Mouse (Mus musculus): ENCODE results near the gene Gxylt1. TPM values are rescaled to one million over a fixed set of nuclear protein-coding genes. Genes with fewer than 3 reads are reported as not detected.
A peak's percentile ranks its signal among the peaks of the same experiment; 100 is the strongest.

Gene Gxylt1
- polyA plus RNA-seq, 1 experiment from 2014 or later: 11.5 TPM

DNA sequence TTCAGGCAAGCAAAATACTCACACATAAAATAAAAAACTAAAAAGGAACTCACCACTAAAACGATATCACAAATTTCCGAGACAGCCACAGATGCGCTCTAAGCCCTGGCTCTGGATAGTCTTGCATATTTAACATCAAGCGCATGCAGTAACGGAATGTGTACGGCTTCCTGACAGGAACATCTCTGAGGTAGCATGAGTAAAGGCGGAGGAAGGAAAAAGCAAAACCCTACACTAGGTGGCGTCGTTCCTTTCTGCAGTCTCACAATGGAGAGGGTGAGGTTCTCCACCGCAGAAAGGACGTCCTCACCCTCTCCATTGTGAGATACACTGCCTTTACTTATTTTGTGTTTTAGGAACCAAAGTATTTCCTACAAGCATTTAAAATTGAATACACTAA, 8.4 kb upstream of the Gxylt1 start:
- H3K27me3 ChIP-seq (ENCODE audit: control insufficient read depth, insufficient read depth, low read length): no peaks in the 10 kb centered on the region
- WGBS: 72% methylated on average over 11 of the region's 11 CpGs
- peaks cover 4% of the 10 kb centered on the region; the same call in 1 of the 2 replicates for H3K36me3 ChIP-seq (ENCODE audit: control insufficient read depth, insufficient read depth, low read length)
- no peak overlapping the region for H3K4me3 ChIP-seq (replicated peaks; ENCODE audit: low read length)
- no peaks in the 10 kb centered on the region for H3K9me3 ChIP-seq (replicated peaks; ENCODE audit: control insufficient read depth, low read length)
- no peaks in the 10 kb centered on the region for H3K4me1 ChIP-seq (ENCODE audit: control insufficient read depth, insufficient read depth, low read length)
- no peak overlapping the region for H3K27ac ChIP-seq (ENCODE audit: low read length)
- H3K9ac ChIP-seq (ENCODE audit: low read length): no peak overlapping the region
- no peak for ATAC-seq (ENCODE audit: insufficient read depth, low FRiP score)
- H3K4me2 ChIP-seq (ENCODE audit: low read depth, low read length): no peak overlapping the region

DNA sequence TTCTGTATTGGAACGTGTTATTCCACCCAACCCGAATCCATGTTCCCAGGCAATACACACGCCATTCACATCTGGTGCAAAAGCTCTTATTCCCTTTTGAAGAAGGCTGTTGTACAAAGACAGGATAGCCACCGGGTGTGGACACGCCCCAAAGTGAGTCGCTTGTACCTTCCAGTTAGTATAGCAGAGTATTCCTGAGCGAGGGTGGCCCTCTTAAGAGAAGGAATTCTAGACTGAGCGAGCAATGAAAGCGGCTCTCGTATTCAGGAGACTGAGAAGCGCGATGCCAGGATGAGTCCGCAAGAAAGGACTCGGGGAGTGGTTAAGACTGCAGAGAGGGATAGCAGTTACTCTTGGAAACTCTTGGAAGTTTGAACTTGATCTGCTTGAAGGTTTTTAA, 1.3 kb upstream of the Gxylt1 start:
- WGBS: 3% methylated on average over 14 of the region's 14 CpGs

DNA sequence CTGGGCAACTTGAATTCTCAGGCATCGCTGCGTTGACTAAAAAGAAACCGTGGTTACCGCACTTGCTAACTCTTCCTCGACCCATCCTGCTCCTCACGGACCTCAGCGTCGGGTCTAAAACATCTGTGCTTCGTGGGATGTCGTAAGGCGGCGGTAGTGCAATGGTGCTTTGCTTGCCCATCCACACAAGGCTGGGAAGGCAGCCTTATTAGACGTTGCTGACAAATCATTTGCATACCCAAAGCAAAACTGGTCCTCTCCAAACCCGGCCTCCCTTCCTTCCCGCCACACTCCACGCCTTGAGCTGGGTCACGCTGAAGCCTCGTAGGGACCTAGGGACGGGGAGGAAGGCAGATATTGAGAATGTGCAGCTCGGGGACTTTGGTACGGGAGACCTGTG, 644 bp upstream of the Gxylt1 start:
- H3K36me3 ChIP-seq (ENCODE audit: control insufficient read depth, insufficient read depth, low read length): no peaks in the 10 kb centered on the region
- H3K4me1 ChIP-seq (ENCODE audit: control insufficient read depth, insufficient read depth, low read length): peaks cover 27% of the 10 kb centered on the region
- peak overlapping the region; percentile 84 for H3K27ac ChIP-seq (ENCODE audit: low read length)
- peak overlapping the region; percentile 76 for H3K4me3 ChIP-seq (replicated peaks; ENCODE audit: low read length)
- peak overlapping the region; percentile 72 for H3K9ac ChIP-seq (ENCODE audit: low read length)
- H3K27me3 ChIP-seq (ENCODE audit: control insufficient read depth, insufficient read depth, low read length): no peaks in the 10 kb centered on the region
- peak overlapping the region; percentile 88 for H3K4me2 ChIP-seq (ENCODE audit: low read depth, low read length)
- H3K9me3 ChIP-seq (replicated peaks; ENCODE audit: control insufficient read depth, low read length): no peaks in the 10 kb centered on the region
- under 1% methylated on average over 21 of the region's 21 CpGs for WGBS
- peak; percentile 25 for ATAC-seq (ENCODE audit: insufficient read depth, low FRiP score)

More for the DNA sequence above, 1.3 kb upstream of the Gxylt1 start:
- no peaks in the 10 kb centered on the region for H3K9me3 ChIP-seq (replicated peaks; ENCODE audit: control insufficient read depth, low read length)
- peak overlapping the region; percentile 76 for H3K4me3 ChIP-seq (replicated peaks; ENCODE audit: low read length)
- H3K36me3 ChIP-seq (ENCODE audit: control insufficient read depth, insufficient read depth, low read length): no peaks in the 10 kb centered on the region
- peak overlapping the region; percentile 72; the same call in 1 of the 2 replicates for H3K9ac ChIP-seq (ENCODE audit: low read length)
- H3K4me2 ChIP-seq (ENCODE audit: low read depth, low read length): peak overlapping the region; percentile 88
- H3K27ac ChIP-seq (ENCODE audit: low read length): 0 out of 2 replicates have a peak overlapping the region, but pooled peaks have one; percentile 84
- no peak for ATAC-seq (ENCODE audit: insufficient read depth, low FRiP score)
- H3K4me1 ChIP-seq (ENCODE audit: control insufficient read depth, insufficient read depth, low read length): peaks cover 27% of the 10 kb centered on the region
- H3K27me3 ChIP-seq (ENCODE audit: control insufficient read depth, insufficient read depth, low read length): no peaks in the 10 kb centered on the region

DNA sequence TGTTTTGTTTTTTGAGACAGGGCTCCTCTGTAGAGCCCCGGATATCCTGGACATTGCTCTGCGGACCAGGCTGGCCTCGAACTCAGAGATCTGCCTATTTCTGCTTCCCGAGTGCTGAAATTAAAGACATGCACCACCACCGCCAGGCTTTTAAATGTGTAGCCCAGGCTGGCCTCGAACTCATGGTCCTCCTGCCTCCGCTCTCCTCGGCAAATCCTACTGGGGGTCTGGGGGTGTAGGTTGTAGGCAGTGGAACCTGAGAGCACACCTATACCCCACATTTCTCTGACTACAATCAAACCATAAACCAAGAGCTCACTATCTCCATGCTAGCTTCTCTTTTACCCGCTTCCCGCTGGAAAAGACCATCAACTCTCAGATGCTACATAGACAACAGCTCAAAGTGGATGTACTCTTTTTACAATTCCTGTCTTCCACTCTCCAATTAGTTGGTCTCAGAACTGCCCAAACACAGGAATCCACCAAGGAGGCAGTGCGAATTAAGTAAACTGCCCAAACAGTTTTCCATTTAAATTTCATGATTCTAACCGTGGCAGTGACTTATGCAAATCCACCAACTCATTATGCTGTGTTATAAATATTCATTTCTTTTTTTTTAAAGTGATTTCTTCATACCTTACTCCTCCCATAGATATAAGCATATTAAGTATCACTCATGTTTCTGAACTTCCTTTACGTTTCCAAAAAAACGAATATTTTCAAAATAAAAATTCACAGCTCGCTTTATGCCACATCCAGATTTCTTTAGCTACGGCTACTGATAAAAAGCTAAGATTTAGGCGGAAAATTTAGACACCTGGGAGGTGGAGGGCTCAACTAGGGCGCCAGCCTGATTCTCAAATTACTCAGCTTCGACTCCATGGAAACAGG, 946 bp downstream of the Gxylt1 start:
- no peak for ATAC-seq (ENCODE audit: insufficient read depth, low FRiP score)
- 41% methylated on average over 19 of the region's 19 CpGs for WGBS
- Histone ChIP-seq H3K27me3 (ENCODE audit: control insufficient read depth, insufficient read depth, low read length) (no peaks in the 10 kb centered on the region), H3K4me3 (replicated peaks; ENCODE audit: low read length) (peak overlapping the region; percentile 76), H3K36me3 (ENCODE audit: control insufficient read depth, insufficient read depth, low read length) (no peaks in the 10 kb centered on the region), H3K4me2 (ENCODE audit: low read depth, low read length) (peak overlapping the region; percentile 76), H3K27ac (ENCODE audit: low read length) (peak overlapping the region; percentile 89), H3K4me1 (ENCODE audit: control insufficient read depth, insufficient read depth, low read length) (peaks cover 27% of the 10 kb centered on the region), H3K9ac (ENCODE audit: low read length) (peak overlapping the region; percentile 87), H3K9me3 (replicated peaks; ENCODE audit: control insufficient read depth, low read length) (no peaks in the 10 kb centered on the region)

DNA sequence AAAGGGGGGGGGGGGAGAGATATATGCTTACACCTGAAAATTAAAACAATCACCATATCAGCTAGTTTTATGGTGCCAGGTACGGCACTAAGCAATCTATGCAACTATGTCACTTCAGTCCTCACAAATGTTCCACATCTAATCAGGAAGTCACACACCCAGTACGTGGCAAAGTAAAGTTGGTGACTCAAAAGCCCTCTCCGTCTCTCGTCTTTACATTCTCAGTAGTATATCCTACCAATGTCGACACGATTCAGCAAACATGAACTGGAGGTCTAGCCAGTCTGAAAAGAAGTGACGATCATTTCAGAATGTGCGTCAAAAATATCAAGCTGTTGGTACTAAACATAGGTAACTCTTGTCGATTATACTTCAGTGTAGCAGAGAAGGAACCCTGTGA, 2.0 kb downstream of the Gxylt1 start:
- H3K9ac ChIP-seq (ENCODE audit: low read length): peak overlapping the region; percentile 19; the same call in 1 of the 2 replicates
- peak overlapping the region; percentile 16; the same call in 1 of the 2 replicates for H3K4me3 ChIP-seq (replicated peaks; ENCODE audit: low read length)
- 67% methylated on average over 9 of the region's 9 CpGs for WGBS
- peaks cover 30% of the 10 kb centered on the region for H3K4me1 ChIP-seq (ENCODE audit: control insufficient read depth, insufficient read depth, low read length)
- ATAC-seq (ENCODE audit: insufficient read depth, low FRiP score): no peak
- no peaks in the 10 kb centered on the region for H3K36me3 ChIP-seq (ENCODE audit: control insufficient read depth, insufficient read depth, low read length)
- no peaks in the 10 kb centered on the region for H3K9me3 ChIP-seq (replicated peaks; ENCODE audit: control insufficient read depth, low read length)
- H3K4me2 ChIP-seq (ENCODE audit: low read depth, low read length): peak overlapping the region; percentile 76
- H3K27ac ChIP-seq (ENCODE audit: low read length): peak overlapping the region; percentile 62; the same call in 1 of the 2 replicates
- H3K27me3 ChIP-seq (ENCODE audit: control insufficient read depth, insufficient read depth, low read length): no peaks in the 10 kb centered on the region

DNA sequence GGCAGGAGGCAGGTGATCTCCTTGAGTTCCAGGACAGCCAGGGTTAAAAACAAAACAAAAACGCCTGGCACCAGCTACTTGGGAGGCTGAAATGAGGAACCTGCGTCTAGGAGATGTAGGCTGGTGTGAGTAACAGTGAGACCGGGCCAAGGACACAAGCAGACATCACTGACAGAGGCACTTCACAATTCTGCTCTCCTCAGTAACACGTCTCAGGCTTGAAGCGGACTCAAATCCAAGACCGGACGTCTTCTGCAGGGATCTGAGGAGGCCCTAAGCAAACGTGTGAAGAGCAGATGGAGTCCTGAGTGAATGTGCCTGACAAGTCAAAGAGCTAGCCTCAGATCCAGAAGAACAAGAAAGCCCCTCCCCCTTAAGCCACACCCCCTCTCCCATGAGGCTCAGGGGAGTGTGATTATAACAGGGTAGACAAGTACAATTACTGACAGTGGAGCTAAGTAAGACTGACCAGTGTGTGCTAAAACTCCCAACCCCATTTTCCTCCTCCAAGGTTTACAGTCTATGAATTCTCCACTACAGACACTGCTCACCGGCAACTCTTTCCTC, 4.6 kb downstream of the Gxylt1 start:
- H3K9ac ChIP-seq (ENCODE audit: low read length): no peak overlapping the region
- H3K36me3 ChIP-seq (ENCODE audit: control insufficient read depth, insufficient read depth, low read length): no peaks in the 10 kb centered on the region
- H3K4me2 ChIP-seq (ENCODE audit: low read depth, low read length): no peak overlapping the region
- no peak for ATAC-seq (ENCODE audit: insufficient read depth, low FRiP score)
- H3K27me3 ChIP-seq (ENCODE audit: control insufficient read depth, insufficient read depth, low read length): no peaks in the 10 kb centered on the region
- 71% methylated on average over 9 of the region's 9 CpGs for WGBS
- H3K9me3 ChIP-seq (replicated peaks; ENCODE audit: control insufficient read depth, low read length): no peaks in the 10 kb centered on the region
- no peak overlapping the region for H3K4me3 ChIP-seq (replicated peaks; ENCODE audit: low read length)
- peaks cover 21% of the 10 kb centered on the region for H3K4me1 ChIP-seq (ENCODE audit: control insufficient read depth, insufficient read depth, low read length)
- H3K27ac ChIP-seq (ENCODE audit: low read length): no peak overlapping the region

DNA sequence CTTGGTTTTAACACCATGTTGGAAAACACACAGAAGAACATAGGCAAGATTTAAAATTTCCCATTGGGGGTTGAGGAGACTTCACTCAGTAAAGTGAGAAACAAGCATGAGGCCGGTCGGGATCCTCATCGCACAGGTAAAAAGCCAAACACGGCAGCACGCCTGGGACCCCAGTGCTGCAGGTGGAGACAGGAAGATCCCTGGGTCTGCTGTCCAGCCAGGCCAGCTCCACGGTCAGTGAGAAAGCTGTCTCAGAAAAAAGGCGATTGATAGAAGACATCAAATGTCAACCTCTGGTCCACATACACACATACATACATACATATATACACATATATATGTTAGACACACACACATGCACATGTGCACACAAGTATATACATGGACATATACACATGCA, 5.4 kb downstream of the Gxylt1 start:
- Histone ChIP-seq H3K27me3 (ENCODE audit: control insufficient read depth, insufficient read depth, low read length) (no peaks in the 10 kb centered on the region), H3K4me3 (replicated peaks; ENCODE audit: low read length) (no peak overlapping the region), H3K4me2 (ENCODE audit: low read depth, low read length) (no peak overlapping the region), H3K27ac (ENCODE audit: low read length) (no peak overlapping the region), H3K9ac (ENCODE audit: low read length) (no peak overlapping the region), H3K36me3 (ENCODE audit: control insufficient read depth, insufficient read depth, low read length) (no peaks in the 10 kb centered on the region), H3K9me3 (replicated peaks; ENCODE audit: control insufficient read depth, low read length) (no peaks in the 10 kb centered on the region), H3K4me1 (ENCODE audit: control insufficient read depth, insufficient read depth, low read length) (peaks cover 21% of the 10 kb centered on the region)
- 96% methylated on average over 7 of the region's 7 CpGs for whole genome bisulfite sequencing
- no peak for ATAC-seq (ENCODE audit: insufficient read depth, low FRiP score)

DNA sequence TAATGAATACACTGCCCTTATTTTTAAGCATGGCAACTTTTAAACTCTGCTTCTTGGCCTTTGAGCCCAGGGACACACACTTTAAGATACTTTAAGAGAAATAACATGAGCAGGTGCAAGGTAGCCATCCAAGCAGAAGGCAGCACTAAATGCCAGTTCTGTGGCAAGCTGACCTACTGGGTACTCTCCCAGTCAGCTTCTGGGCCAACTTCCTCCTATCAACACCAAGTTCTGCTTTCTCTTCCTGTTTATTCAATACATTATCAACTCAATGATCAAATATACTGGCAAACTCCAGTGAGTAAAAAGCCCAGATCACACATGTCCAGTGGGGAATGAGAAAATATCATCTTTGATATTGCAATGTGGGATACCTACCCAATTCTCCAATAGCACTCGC, 7.0 kb downstream of the Gxylt1 start:
- ATAC-seq (ENCODE audit: insufficient read depth, low FRiP score): no peak

DNA sequence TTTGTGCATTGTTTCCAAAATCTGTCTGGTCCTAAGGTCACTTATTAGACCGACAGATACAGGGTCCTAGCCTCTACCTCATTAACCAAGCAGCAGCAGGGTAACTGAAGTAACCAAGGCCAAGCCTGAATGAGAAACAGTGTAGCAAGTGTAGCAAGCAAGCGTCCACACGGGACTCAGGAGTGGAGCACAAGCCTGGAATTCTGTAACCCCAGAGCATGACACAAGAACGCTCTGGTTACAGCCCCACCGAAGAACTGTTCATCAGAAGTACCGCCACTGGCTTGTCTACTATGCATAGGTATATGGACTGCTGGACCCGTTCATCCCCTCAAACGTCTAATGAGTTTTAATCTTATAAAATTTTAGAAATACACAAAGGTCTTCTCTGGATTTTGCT, 7.5 kb downstream of the Gxylt1 start:
- no peaks in the 10 kb centered on the region for H3K36me3 ChIP-seq (ENCODE audit: control insufficient read depth, insufficient read depth, low read length)
- peaks cover 11% of the 10 kb centered on the region; the same call in 1 of the 2 replicates for H3K4me1 ChIP-seq (ENCODE audit: control insufficient read depth, insufficient read depth, low read length)
- WGBS: 73% methylated on average over 8 of the region's 8 CpGs
- no peak for ATAC-seq (ENCODE audit: insufficient read depth, low FRiP score)
- no peaks in the 10 kb centered on the region for H3K27me3 ChIP-seq (ENCODE audit: control insufficient read depth, insufficient read depth, low read length)
- H3K4me2 ChIP-seq (ENCODE audit: low read depth, low read length): no peak overlapping the region
- no peak overlapping the region for H3K4me3 ChIP-seq (replicated peaks; ENCODE audit: low read length)
- no peaks in the 10 kb centered on the region for H3K9me3 ChIP-seq (replicated peaks; ENCODE audit: control insufficient read depth, low read length)
- H3K9ac ChIP-seq (ENCODE audit: low read length): no peak overlapping the region
- no peak overlapping the region for H3K27ac ChIP-seq (ENCODE audit: low read length)

More for the DNA sequence above, 7.0 kb downstream of the Gxylt1 start:
- Histone ChIP-seq H3K27me3 (ENCODE audit: control insufficient read depth, insufficient read depth, low read length) (no peaks in the 10 kb centered on the region), H3K27ac (ENCODE audit: low read length) (no peak overlapping the region), H3K4me1 (ENCODE audit: control insufficient read depth, insufficient read depth, low read length) (peaks cover 10% of the 10 kb centered on the region), H3K4me3 (replicated peaks; ENCODE audit: low read length) (no peak overlapping the region), H3K9me3 (replicated peaks; ENCODE audit: control insufficient read depth, low read length) (no peaks in the 10 kb centered on the region), H3K9ac (ENCODE audit: low read length) (no peak overlapping the region), H3K36me3 (ENCODE audit: control insufficient read depth, insufficient read depth, low read length) (no peaks in the 10 kb centered on the region), H3K4me2 (ENCODE audit: low read depth, low read length) (no peak overlapping the region)
- 93% methylated on average over 1 of the region's 1 CpGs for WGBS
